Mouse (Mus musculus) kidney, adult 10 weeks (tissue): ENCODE measurements around the gene Isl1. TPM values are rescaled to one million over a fixed set of nuclear protein-coding genes. Genes with fewer than 3 reads are reported as not detected.

Experiments used
- polyA plus RNA-seq: library from polyadenylated mRNA; stranded (reverse); fragments of 350-450 nt; fragmentation: Illumina TruSeq; extraction: RNeasy Lipid Tissue Mini Kit (QIAGEN cat#74804); gene quantifications from one replicate; pipeline ENCODE4 v1.2.3, GENCODE M21; 2014; ENCODE audit warnings: low read depth, low replicate concordance

Isl1 gene
- polyA plus RNA-seq: not detected

DNA sequence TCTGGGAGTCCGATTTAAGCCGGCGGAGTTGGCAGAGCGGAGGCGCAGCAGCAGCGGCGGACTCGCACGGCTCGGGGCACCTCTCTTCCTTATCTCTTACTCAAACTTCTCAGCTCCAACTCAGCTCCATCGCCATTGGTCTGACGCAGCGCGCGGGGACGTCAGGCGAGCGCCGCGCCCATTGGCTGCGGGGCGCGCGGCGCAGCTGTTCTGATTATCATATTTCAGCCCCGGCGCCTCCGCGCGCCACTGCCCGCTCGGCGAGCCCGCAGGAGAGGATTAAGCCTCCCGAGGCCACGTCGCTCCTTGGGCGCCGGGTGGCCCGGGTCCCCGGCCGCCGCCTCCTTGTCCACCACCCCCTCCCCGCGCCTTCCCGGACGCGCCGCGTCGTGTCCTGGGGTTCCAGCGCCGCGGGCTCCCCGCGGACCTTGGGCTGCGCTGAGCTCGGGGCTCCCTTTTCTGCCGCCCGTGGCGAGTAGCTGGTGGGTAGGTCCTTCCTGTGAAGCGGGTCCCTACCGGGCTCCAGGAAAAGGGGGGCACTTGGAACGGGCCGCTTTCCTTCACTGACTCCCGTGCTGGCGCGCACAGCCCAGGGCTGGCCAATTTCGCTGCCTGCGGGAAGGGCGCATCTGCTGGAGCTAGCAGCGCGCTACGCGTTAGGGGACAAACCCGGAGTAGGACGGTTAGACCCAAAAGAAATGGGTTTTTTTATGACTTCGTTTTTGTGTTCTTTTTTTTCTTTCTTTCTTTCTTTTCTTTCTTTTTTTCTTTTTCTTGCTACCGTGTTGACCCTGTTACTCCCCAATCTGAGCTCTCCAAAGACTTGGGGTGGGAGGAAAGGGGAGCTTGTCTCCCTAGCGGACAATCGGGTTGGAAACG lies at the start of gene Isl1:
Gene Isl1 (minus strand): TSS at position 106 of the 879 bp plus-strand sequence.

